Mouse (Mus musculus) retina, embryonic 14.5 days (tissue): ENCODE data around the gene Nfya.

Experiments used
- DNase-seq: peaks from one replicate; pipeline ENCODE4 v3.0.0-alpha.2; 2015; ENCODE audit warnings: low spot score

Nfya gene

GRCm38 (mm10) chr17:48341947-48342346, 67.8 kb downstream of the Nfya start:
- DNase-seq: no peak

GRCm38 (mm10) chr17:48340267-48340666, 69.4 kb downstream of the Nfya start:
- no peak for DNase-seq
